Mouse (Mus musculus): ENCODE data around the gene Chrng. TPM values are rescaled to one million over a fixed set of nuclear protein-coding genes. Genes with fewer than 3 reads are reported as not detected.

The Chrng gene
- polyA plus RNA-seq (2012; fragmentation: generic; extraction: Trizol): 376 TPM

DNA sequence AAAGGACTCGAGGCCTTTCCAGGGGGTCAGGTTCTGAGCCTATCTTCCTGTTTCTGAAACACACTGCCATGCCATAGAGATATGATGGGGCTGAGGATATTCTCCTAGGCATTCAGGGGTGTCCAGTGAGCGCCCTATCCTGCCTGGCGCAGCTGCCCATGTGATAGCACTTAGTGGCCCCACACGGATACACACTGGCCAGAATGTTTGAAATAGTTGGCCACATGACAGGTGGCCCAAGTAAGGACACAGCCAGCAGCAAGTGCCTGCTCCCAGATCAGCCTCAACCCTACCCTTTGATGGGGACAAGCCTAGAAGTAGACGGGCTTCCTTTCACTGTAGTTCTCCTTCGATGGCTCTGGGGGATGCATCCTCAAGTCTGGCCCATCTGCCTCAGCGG lies at the start of gene Chrng:
Chrng (plus strand) TSS at position 193 of the 400 bp plus-strand sequence.
- H3ac ChIP-seq (ENCODE audit: control insufficient read depth, insufficient read length): no peak within 1 kb of the TSS
- no peaks in the 10 kb centered on the region for H3K27me3 ChIP-seq (ENCODE audit: control insufficient read depth, insufficient read depth, insufficient read length)
- peak within 1 kb of the TSS; percentile 32 for H3K4me3 ChIP-seq
- H3K36me3 ChIP-seq (ENCODE audit: control insufficient read depth, insufficient read depth): no peaks in the 10 kb centered on the region
- TF ChIP-seq POLR2AphosphoS2 (IDR thresholded peaks at IDR 0.05; ENCODE audit: insufficient read length, low read depth) (peak; percentile 50), E2F4 (IDR thresholded peaks at IDR 0.05; ENCODE audit: insufficient read depth) (no peak), MYOD1 (IDR thresholded peaks at IDR 0.05; ENCODE audit: control insufficient read depth in 1 of 3, insufficient read length in 2 of 3, low read depth in 2 of 3) (peak in 2 of 3 experiments; percentile 77 to 91), SRF (IDR thresholded peaks at IDR 0.05; ENCODE audit: control insufficient read depth, insufficient read length, low read depth) (no peak), POLR2A (IDR thresholded peaks at IDR 0.05; ENCODE audit: insufficient read length, low read depth) (peak; percentile 18), MAX (IDR thresholded peaks at IDR 0.05; ENCODE audit: low read depth) (no peak), CEBPB (IDR thresholded peaks at IDR 0.05; ENCODE audit: insufficient read depth, poor library complexity, severe bottlenecking) (no peak), REST (IDR thresholded peaks at IDR 0.05; ENCODE audit: insufficient read depth, insufficient read length) (no peak), USF1 (IDR thresholded peaks at IDR 0.05; ENCODE audit: low read depth) (peak; percentile 38), MYOG (IDR thresholded peaks at IDR 0.05; ENCODE audit: control insufficient read depth in 1 of 3, insufficient read depth in 1 of 3, insufficient read length in 2 of 3, low read depth in 2 of 3) (peak; percentile 13 to 96 (median 78)), TCF3 (IDR thresholded peaks at IDR 0.05; ENCODE audit: insufficient read length, low read depth) (peak; percentile 37), TCF12 (IDR thresholded peaks at IDR 0.05; ENCODE audit: insufficient read depth, poor library complexity, severe bottlenecking) (peak; percentile 39)
- peak within 1 kb of the TSS; percentile 83 for H3K4me2 ChIP-seq (ENCODE audit: low read depth)
- H3K79me2 ChIP-seq (ENCODE audit: control insufficient read depth, insufficient read depth): peaks cover 12% of the 10 kb centered on the region

DNA sequence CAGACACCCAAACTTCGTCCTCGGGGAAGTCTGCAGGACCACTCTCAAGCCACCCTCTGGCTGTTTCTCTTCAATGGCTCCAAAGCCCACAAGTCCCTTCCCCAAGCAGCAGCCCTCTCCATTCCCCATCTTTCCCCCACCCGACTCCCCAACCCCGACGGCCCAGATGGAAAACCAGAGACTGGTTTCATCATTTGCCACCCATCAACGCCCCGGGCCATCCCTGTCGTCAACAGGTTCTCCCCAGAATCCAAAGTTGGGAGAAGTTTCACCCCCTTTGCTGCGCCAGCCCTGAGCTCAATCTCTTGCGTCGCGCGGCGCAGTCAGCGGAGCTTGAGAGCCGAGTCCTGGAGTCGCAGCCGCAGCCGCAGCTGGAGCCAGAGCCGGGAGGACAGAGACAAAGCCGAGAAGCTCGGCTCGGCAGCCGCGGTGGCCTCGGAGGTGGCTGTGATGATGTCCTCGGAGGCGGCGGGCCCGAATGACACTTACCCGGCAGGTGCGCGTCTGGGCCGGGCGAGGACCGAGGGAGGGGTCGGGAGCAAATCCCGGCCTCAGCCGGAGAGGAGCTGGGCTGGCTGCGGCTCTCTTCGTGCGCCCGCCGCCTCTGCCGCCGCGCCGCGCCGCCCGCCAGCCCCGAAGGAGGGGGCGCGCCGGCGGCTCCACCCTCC lies 48.8 kb upstream of the Chrng start:
- no peaks in the 10 kb centered on the region for H3K79me2 ChIP-seq (ENCODE audit: control insufficient read depth, insufficient read depth)
- H3K4me2 ChIP-seq (ENCODE audit: low read depth): no peak overlapping the region
- H3ac ChIP-seq (ENCODE audit: control insufficient read depth, insufficient read length): no peak overlapping the region
- H3K27me3 ChIP-seq (ENCODE audit: control insufficient read depth, insufficient read depth, insufficient read length): peaks cover 66% of the 10 kb centered on the region
- TF ChIP-seq USF1 (IDR thresholded peaks at IDR 0.05; ENCODE audit: low read depth) (no peak), TCF12 (IDR thresholded peaks at IDR 0.05; ENCODE audit: insufficient read depth, poor library complexity, severe bottlenecking) (no peak), CEBPB (IDR thresholded peaks at IDR 0.05; ENCODE audit: insufficient read depth, poor library complexity, severe bottlenecking) (no peak), REST (IDR thresholded peaks at IDR 0.05; ENCODE audit: insufficient read depth, insufficient read length) (no peak), E2F4 (IDR thresholded peaks at IDR 0.05; ENCODE audit: insufficient read depth) (no peak), MYOD1 (IDR thresholded peaks at IDR 0.05; ENCODE audit: control insufficient read depth in 1 of 3, insufficient read length in 2 of 3, low read depth in 2 of 3) (no peak), MAX (IDR thresholded peaks at IDR 0.05; ENCODE audit: low read depth) (no peak)
- no peaks in the 10 kb centered on the region for H3K36me3 ChIP-seq (ENCODE audit: control insufficient read depth, insufficient read depth)
- H3K4me3 ChIP-seq: no peak overlapping the region

DNA sequence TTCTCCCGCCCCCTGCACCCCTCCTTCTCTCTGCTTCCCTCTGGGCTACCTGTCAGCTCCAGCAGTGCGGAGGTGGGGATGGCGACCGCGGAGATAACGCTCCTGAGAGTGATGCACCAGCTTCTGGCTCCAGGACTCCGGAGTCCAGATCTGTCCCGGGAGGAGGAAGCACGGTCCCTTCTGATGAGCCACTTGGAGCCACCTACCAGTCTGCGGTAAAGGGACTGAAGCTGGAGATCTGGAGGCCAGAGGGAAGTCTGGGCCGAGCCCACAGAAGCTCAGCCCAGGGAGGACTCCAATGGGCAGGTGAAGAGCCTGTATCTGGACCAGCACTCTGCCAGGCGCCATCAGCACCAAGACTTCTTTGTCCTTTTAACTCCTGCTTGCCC lies 48.3 kb upstream of the Chrng start, which contains the start of gene Ecel1:
Ecel1 (minus strand) TSS at position 323 of the 389 bp plus-strand sequence.
- Histone ChIP-seq H3K4me3 (no peak within 1 kb of the TSS), H3K36me3 (ENCODE audit: control insufficient read depth, insufficient read depth) (no peaks in the 10 kb centered on the region), H3ac (ENCODE audit: control insufficient read depth, insufficient read length) (no peak within 1 kb of the TSS), H3K4me2 (ENCODE audit: low read depth) (no peak within 1 kb of the TSS), H3K79me2 (ENCODE audit: control insufficient read depth, insufficient read depth) (no peaks in the 10 kb centered on the region), H3K27me3 (ENCODE audit: control insufficient read depth, insufficient read depth, insufficient read length) (peaks cover 62% of the 10 kb centered on the region)
- TF ChIP-seq CEBPB (IDR thresholded peaks at IDR 0.05; ENCODE audit: insufficient read depth, poor library complexity, severe bottlenecking) (no peak), MYOD1 (IDR thresholded peaks at IDR 0.05; ENCODE audit: control insufficient read depth in 1 of 3, insufficient read length in 2 of 3, low read depth in 2 of 3) (no peak), POLR2AphosphoS2 (IDR thresholded peaks at IDR 0.05; ENCODE audit: insufficient read length, low read depth) (no peak), TCF3 (IDR thresholded peaks at IDR 0.05; ENCODE audit: insufficient read length, low read depth) (no peak), USF1 (IDR thresholded peaks at IDR 0.05; ENCODE audit: low read depth) (no peak), MYOG (IDR thresholded peaks at IDR 0.05; ENCODE audit: control insufficient read depth in 1 of 3, insufficient read depth in 1 of 3, insufficient read length in 2 of 3, low read depth in 2 of 3) (no peak), E2F4 (IDR thresholded peaks at IDR 0.05; ENCODE audit: insufficient read depth) (no peak), SRF (IDR thresholded peaks at IDR 0.05; ENCODE audit: control insufficient read depth, insufficient read length, low read depth) (no peak), REST (IDR thresholded peaks at IDR 0.05; ENCODE audit: insufficient read depth, insufficient read length) (no peak), TCF12 (IDR thresholded peaks at IDR 0.05; ENCODE audit: insufficient read depth, poor library complexity, severe bottlenecking) (no peak), POLR2A (IDR thresholded peaks at IDR 0.05; ENCODE audit: insufficient read length, low read depth) (no peak), MAX (IDR thresholded peaks at IDR 0.05; ENCODE audit: low read depth) (no peak)

DNA sequence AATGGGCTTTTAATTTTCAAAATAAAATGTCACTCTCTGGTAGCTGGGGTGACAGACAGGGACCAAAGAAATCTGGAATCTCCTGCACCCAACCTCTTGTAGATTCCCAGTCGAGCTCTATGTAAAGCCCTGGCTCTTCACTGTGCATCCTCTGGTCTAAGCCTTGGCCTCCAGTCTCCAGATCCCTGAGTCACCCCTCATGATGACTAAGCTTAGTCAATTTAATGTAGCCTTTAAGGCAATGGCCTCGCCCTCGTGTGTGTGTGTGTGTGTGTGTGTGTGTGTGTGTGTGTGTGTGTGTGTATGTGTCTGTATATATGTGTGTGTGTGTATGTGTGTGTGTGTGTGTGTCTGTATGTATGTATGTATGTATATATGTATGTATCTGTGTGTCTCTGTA lies 45.1 kb upstream of the Chrng start:
- H3K4me3 ChIP-seq: no peak overlapping the region
- TF ChIP-seq MAX (IDR thresholded peaks at IDR 0.05; ENCODE audit: low read depth): no peak
- H3K27me3 ChIP-seq (ENCODE audit: control insufficient read depth, insufficient read depth, insufficient read length): peaks cover 38% of the 10 kb centered on the region
- no peak overlapping the region for H3ac ChIP-seq (ENCODE audit: control insufficient read depth, insufficient read length)
- no peaks in the 10 kb centered on the region for H3K36me3 ChIP-seq (ENCODE audit: control insufficient read depth, insufficient read depth)
- H3K79me2 ChIP-seq (ENCODE audit: control insufficient read depth, insufficient read depth): no peaks in the 10 kb centered on the region
- H3K4me2 ChIP-seq (ENCODE audit: low read depth): no peak overlapping the region

DNA sequence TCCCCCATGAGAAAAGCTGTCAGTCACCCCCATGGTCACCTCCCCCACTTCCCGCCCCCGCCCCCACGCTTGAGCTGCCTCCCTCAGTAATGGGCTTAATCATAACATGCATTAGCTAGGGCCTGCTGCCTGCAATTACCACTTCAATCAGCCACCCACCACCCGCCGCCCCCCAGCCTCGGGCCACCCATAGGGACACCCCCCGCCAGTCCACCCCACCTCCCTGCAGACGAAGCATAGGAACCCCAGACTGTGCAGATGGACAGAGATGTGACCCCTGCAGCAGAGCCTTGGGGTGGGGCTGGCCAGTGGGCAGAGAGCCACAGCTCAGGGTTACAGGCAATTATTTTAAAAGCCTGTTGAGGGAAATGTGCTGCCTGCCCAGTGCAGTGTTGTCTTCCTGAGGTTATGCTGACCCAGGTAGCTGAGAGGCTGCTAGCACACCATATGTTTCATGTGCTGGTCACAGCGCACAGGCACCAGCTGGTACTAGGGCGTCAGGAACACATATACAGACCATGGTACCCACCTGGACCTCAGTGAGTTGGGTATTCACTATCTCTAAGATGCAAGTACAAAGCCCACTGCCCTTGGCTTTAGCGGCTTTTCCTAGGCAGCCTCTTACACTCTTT lies 40.2 kb upstream of the Chrng start:
- peaks cover 31% of the 10 kb centered on the region for H3K27me3 ChIP-seq (ENCODE audit: control insufficient read depth, insufficient read depth, insufficient read length)
- no peaks in the 10 kb centered on the region for H3K36me3 ChIP-seq (ENCODE audit: control insufficient read depth, insufficient read depth)
- no peak overlapping the region for H3ac ChIP-seq (ENCODE audit: control insufficient read depth, insufficient read length)
- no peaks in the 10 kb centered on the region for H3K79me2 ChIP-seq (ENCODE audit: control insufficient read depth, insufficient read depth)
- no peak overlapping the region for H3K4me2 ChIP-seq (ENCODE audit: low read depth)
- TF ChIP-seq TCF3 (IDR thresholded peaks at IDR 0.05; ENCODE audit: insufficient read length, low read depth): no peak
- H3K4me3 ChIP-seq: no peak overlapping the region
